Mouse (Mus musculus): Measurements from ENCODE around the gene Ccdc116.

- TF ChIP-seq POLR2A (IDR thresholded peaks at IDR 0.05; ENCODE audit: extremely low read depth, insufficient read depth, low read length): peak; percentile 49; the same call in 1 of the 2 replicates
- peak; percentile 29; the same call in 1 of the 2 replicates for TF ChIP-seq CTCF (IDR thresholded peaks at IDR 0.05; ENCODE audit: extremely low read depth, insufficient read depth, low read length)
These were observed at the start of gene Ccdc116 for GRCm38 (mm10) chr16:17146772-17147235.

All from cortical plate, adult 2 months (tissue).